Mouse (Mus musculus): ENCODE measurements around the gene Hebp1.

DNA sequence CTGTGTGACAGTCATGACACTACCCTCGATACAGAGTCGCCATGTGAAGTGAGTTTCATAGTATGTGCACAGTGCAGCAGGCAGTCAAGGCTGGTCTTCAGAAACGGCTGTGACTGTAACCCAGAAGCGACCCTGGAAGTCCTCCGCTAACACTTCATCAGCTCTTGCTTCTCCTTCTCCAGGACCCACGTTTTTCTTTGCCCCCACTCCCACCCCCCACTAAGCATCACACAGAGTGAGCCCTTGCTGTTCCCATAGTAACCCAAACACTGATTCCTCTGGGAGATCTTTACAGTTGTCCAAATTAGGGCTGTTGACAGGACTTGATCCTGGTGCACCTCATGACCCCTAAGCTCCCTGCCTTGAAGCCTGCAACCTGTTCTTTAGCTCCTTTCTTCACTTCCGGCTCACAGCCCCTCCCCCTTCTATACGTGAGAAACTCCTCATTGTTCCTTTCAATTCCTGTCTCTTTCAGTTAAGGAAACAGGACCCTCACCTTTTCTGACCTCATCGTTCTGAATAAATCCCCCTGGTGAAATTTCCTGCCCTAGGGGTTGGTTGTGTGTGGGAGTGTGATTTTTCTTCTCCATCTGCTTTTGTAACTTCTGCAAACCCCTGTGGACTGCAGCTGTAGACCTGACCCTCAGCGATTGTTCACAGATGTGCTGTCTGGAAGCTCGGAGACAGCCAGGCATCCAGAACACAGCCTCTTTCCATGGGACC lies 61.2 kb downstream of the Hebp1 start:
- TF ChIP-seq CTCF (IDR thresholded peaks at IDR 0.05; ENCODE audit: low read depth, low read length) (no peak), POLR2A (IDR thresholded peaks at IDR 0.05; ENCODE audit: extremely low read depth, insufficient read depth, low read length) (no peak)
